Mouse (Mus musculus): ENCODE measurements at regions not wholly inside any gene's neighbourhood (a gene's known extent, or its start where the extent isn't known, plus 50 kb on each side); places are given as distances from the start of the nearest gene placed in this dataset.

- DNase-seq (ENCODE audit: low spot score), result no peak
Observed at GRCm38 (mm10) chr7:37093721-37094120, 395.8 kb downstream of the Tshz3 start.

GRCm38 (mm10) chr7:37095839-37096238 is 397.9 kb downstream of the Tshz3 start:
- DNase-seq (ENCODE audit: low spot score), result no peak

- no peak for DNase-seq (ENCODE audit: low spot score)
Observed at GRCm38 (mm10) chr7:37096291-37096690, 398.4 kb downstream of the Tshz3 start.

GRCm38 (mm10) chr7:37098950-37099349 is 401.0 kb downstream of the Tshz3 start:
- DNase-seq (ENCODE audit: low spot score), result no peak

- peak; percentile 77 for DNase-seq (ENCODE audit: low spot score)
Observed at GRCm38 (mm10) chr7:37104671-37105070, 406.8 kb downstream of the Tshz3 start.

GRCm38 (mm10) chr7:37111071-37111470 is 413.2 kb downstream of the Tshz3 start:
- DNase-seq (ENCODE audit: low spot score), result no peak

- no peak for DNase-seq (ENCODE audit: low spot score)
Observed at GRCm38 (mm10) chr7:37120776-37121175, 422.9 kb downstream of the Tshz3 start.

- DNase-seq (ENCODE audit: low spot score), result no peak
Observed at GRCm38 (mm10) chr7:37140191-37140590, 442.3 kb downstream of the Tshz3 start.

GRCm38 (mm10) chr7:37142780-37143179 is 444.9 kb downstream of the Tshz3 start:
- DNase-seq (ENCODE audit: low spot score), result no peak

- DNase-seq (ENCODE audit: low spot score), result no peak
Observed at GRCm38 (mm10) chr7:37144303-37144702, 446.4 kb downstream of the Tshz3 start.

- no peak for DNase-seq (ENCODE audit: low spot score)
Observed at GRCm38 (mm10) chr7:37149711-37150110, 451.8 kb downstream of the Tshz3 start.

GRCm38 (mm10) chr7:37159801-37160200 is 461.9 kb downstream of the Tshz3 start:
- no peak for DNase-seq (ENCODE audit: low spot score)

- no peak for DNase-seq (ENCODE audit: low spot score)
Observed at GRCm38 (mm10) chr7:37168883-37169282, 471.0 kb downstream of the Tshz3 start.

- no peak for DNase-seq (ENCODE audit: low spot score)
Observed at GRCm38 (mm10) chr7:37175746-37176145, 477.8 kb downstream of the Tshz3 start.

- no peak for DNase-seq (ENCODE audit: low spot score)
Observed at GRCm38 (mm10) chr7:37178256-37178655, 480.3 kb downstream of the Tshz3 start.

- DNase-seq (ENCODE audit: low spot score), result peak; percentile 11
Observed at GRCm38 (mm10) chr7:37179907-37180306, 482.0 kb downstream of the Tshz3 start.

GRCm38 (mm10) chr7:37180416-37180815 is 482.5 kb downstream of the Tshz3 start:
- peak; percentile 49 for DNase-seq (ENCODE audit: low spot score)

GRCm38 (mm10) chr7:37181109-37181508 is 483.2 kb downstream of the Tshz3 start:
- DNase-seq (ENCODE audit: low spot score), result peak; percentile 3

GRCm38 (mm10) chr7:37192536-37192935 is 494.6 kb downstream of the Tshz3 start:
- DNase-seq (ENCODE audit: low spot score), result no peak

- DNase-seq (ENCODE audit: low spot score), result no peak
Observed at GRCm38 (mm10) chr7:37204800-37205199, 506.9 kb downstream of the Tshz3 start.

- no peak for DNase-seq (ENCODE audit: low spot score)
Observed at GRCm38 (mm10) chr7:37208305-37208704, 510.4 kb downstream of the Tshz3 start.

GRCm38 (mm10) chr7:37213751-37214181 is 515.8 kb downstream of the Tshz3 start:
- DNase-seq (ENCODE audit: low spot score), result peak; percentile 17

GRCm38 (mm10) chr7:37215498-37215897 is 517.6 kb downstream of the Tshz3 start:
- DNase-seq (ENCODE audit: low spot score), result no peak

- no peak for DNase-seq (ENCODE audit: low spot score)
Observed at GRCm38 (mm10) chr7:37220476-37220875, 522.6 kb downstream of the Tshz3 start.

GRCm38 (mm10) chr7:37226423-37226822 is 528.5 kb downstream of the Tshz3 start:
- DNase-seq (ENCODE audit: low spot score), result no peak

All from retina, embryonic 14.5 days (tissue).